Mouse (Mus musculus): ENCODE data around the gene Ccdc28b. TPM values are rescaled to one million over a fixed set of nuclear protein-coding genes. Genes with fewer than 3 reads are reported as not detected.
A peak's percentile ranks its signal among the peaks of the same experiment; 100 is the strongest.

The Ccdc28b gene
- total RNA-seq (2015) = 49.7 and 68.6 TPM in 2 replicates
- total RNA-seq (2017) = 77.2 and 89.0 TPM in 2 replicates

- ATAC-seq (ENCODE audit: poor library complexity, severe bottlenecking) = peak; percentile 1; the same call in 1 of the 2 replicates
These were observed at the start of gene Ccdc28b for GRCm38 (mm10) chr4:129623681-129624091. Gene Ccdc28b, minus strand, starts transcription at chr4:129623947.

GRCm38 (mm10) chr4:129672878-129673449 is 49.2 kb upstream of the Ccdc28b start:
- ATAC-seq (ENCODE audit: poor library complexity, severe bottlenecking) = peak; percentile 33; the same call in 1 of the 2 replicates

DNA sequence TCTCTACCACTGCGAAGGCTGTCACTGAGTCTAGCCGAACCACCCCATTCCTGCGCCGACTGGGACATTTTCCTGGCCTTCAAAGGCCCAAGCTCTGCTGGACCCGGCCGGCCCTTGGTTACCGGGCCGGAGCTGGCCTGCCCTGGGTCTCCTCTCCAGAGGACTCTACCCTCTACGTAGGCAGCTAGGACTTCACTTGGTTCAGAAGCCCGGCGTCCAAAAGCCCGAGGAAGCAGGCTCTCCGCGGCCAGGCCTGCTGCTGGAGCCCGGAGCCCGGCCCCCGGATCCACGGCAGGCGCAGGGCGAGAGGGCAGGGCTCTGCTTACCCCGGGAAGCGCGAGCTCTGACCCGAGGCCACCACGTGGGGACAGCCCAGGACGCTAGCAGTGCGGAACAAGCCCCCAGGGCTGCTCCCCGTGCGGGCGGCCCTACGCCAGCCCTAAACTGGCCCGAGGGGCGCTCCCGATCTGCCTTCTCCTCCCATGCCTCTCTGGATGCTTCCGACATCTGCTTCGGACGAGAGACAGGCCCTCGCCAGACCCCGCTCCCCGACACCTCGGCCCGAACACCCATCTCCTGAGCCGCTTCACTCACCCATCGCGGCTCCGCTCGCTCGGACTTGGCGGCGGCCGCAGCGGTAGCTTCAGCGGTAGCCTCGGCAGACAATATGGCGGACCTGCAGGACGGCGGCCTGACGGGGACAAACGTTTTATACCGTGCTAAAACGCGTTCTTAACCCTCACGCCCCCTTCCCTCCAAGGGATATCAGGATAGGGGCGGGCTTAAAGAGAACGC is 48.5 kb upstream of the Ccdc28b start, which contains the start of gene Kpna6:
TSS of gene Kpna6 (minus strand) at position 685 of the 795 bp plus-strand sequence.
- peak; percentile 96 for ATAC-seq (ENCODE audit: poor library complexity, severe bottlenecking)

DNA sequence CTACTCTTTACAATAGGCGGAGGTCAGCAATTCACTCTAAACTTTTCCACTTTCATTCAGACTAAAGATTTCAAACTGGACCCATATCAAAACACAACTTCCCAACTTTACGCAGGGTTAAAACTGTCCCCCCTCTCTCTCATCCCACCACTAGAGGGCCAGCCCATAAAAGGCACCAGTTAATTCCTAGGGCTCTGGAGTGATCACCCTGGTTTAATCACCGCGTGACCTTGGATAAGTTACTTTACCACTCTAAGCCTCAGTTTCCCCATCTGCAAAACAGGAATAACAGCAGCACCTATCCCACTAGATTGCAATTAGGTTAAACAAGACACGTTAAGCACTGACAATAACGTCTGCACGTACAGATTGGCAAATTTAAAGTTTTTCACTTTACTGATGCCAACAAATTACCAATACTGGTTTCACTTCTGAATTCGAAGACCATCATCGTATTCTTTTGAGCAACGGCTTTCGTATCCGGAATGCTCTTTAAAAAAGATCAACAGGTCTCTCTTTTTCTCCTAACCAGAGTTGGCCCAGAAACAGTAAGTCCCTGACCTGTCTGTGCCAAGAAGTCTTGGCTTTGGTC is 47.8 kb upstream of the Ccdc28b start:
- ATAC-seq (ENCODE audit: poor library complexity, severe bottlenecking) = peak; percentile 58

DNA sequence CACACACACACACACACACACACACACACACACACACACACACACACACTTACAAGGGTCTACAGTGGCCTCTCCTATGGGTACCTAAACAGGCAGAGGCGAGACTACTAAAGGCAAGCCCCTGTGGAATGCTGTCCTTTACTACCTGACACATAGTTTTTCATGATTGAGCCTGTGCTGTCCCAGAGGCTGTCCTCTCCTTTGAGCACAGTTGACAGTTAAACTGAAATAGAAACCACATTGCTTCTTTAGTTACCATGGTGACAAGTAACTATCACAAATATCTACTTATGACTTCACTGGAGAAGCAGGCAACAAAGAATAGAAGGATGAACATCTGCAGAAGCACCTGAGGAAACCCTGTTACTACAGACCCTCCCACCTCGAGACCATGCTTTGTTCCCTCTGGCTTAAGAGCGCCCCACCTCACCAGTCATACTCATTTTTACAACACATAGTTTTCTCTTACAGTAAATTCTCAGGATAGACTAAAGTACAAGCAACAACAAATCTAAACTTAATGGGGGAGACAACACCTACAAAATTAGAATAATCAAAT is 38.6 kb upstream of the Ccdc28b start:
- ATAC-seq (ENCODE audit: poor library complexity, severe bottlenecking) = no peak

DNA sequence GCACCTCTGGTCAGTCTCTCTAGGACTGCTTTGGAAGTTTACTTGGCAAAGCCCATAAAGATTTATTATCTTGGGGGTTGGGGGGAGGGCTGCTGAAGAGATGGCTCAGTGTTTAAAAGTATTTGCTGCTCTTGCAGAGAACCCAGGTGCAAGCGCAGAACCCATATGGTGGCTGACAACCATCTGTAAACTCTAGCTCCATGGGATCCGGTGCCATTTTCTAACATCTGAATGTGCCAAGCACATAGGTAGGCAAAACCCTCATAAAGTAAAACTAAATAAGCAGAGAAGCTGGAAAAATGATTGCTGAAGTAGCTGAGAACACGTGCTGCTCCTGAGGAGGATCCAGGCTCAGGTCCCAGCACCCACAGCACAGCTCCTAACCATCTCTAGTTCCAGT is 37.8 kb upstream of the Ccdc28b start:
- ATAC-seq (ENCODE audit: poor library complexity, severe bottlenecking) = no peak

GRCm38 (mm10) chr4:129654770-129655169 is 31.0 kb upstream of the Ccdc28b start:
- no peak for ATAC-seq (ENCODE audit: poor library complexity, severe bottlenecking)

DNA sequence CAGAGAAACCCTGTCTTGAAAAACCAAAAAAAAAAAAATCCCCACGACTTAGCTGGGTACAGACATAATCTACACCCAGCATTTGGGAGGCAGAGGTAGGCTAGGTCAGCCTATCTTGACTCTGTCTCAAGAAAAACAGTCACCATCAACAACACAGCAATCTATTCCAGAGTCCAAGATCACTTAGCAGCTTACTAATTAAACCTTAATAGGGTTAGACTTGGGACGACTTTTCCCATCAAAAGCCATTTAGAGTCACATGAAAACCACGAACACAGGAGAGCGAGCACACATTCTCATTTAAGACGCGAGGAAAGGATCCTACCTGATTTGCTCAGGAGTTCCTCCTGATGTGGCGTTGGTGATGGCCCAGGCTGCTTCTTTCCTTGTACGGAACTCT is 26.6 kb upstream of the Ccdc28b start:
- no peak for ATAC-seq (ENCODE audit: poor library complexity, severe bottlenecking)

DNA sequence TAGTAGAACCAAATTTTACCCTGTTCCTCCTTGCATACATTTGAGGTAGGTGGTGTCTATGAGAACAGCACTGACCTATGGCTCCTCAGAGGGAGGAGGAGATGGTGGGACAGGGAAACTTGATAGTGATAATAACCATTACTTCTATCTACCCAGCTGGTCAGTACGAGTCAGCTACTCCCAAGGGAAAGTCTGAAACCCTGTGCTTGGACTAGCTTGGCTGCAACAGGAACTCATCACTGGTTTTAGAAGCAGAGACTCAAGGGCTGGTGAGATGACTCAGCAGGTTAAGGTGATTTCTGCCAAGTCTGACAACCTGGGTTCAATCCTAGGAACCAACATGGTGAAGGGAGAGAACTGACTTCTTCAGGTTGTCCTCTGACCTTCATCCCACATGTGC is 24.9 kb upstream of the Ccdc28b start:
- ATAC-seq (ENCODE audit: poor library complexity, severe bottlenecking) = no peak

DNA sequence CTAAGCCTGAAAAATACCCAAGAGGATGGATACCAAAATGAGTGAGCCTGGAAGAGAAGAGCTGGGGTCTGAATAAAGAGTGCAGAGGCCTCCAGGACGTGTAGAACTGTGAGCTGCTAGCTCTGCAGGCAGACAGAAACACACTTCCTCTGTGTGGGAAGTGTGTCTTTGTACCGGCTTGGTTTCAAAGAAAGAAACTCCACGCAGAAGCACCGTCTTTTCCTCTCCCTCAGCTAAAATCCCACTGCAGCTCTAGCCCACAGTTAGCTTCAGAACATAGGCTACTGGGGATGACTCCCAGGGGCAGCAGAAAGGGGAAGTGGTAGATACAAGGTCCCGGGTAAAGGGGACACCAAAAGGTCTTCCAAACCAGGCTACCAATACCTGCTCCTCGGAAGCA is 21.5 kb upstream of the Ccdc28b start:
- no peak for ATAC-seq (ENCODE audit: poor library complexity, severe bottlenecking)

- no peak for ATAC-seq (ENCODE audit: poor library complexity, severe bottlenecking)
These were observed 18.0 kb upstream of the Ccdc28b start for GRCm38 (mm10) chr4:129641756-129642155.

DNA sequence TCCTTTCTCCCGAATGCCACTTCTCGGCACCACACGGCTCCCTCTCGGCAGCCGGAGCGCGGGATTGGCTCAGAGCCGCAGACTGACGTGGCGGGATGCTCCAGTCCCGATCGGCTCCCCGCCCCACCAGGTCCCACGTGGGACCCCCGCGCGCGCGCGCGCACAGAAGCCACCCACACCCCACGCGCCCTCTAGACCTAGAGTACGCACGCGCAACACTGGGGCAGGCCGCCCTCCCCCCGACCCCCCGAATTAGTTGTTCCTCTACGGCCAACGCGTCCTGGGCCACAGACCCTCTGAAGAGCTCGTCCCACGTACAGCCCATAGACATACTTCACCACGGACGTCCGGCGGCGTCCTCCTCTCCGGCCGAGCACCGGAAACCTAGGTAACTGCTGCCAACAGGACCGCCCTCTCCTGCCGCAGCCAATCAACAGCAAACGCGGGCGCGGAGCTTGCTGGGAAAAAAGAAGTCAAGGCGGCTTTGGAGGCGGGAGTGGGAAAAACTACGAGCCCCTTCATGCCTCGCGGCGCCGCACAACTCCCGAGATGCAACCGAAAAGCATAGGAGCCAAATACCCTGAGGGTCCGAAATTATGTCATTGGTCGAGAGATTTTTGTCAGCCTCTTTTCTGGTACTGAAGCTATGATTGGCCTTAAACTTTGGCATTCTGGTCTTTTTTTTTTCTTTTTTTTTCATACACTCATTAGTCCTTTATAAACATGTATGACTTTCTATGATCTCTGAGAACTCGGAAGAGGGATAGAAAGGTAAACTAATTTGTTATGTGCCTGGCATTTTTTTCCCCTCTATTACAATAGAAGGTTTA is 17.1 kb upstream of the Ccdc28b start, which contains the start of gene Txlna:
TSS of gene Txlna (minus strand) at position 428 of the 830 bp plus-strand sequence.
- peak; percentile 94 for ATAC-seq (ENCODE audit: poor library complexity, severe bottlenecking)

DNA sequence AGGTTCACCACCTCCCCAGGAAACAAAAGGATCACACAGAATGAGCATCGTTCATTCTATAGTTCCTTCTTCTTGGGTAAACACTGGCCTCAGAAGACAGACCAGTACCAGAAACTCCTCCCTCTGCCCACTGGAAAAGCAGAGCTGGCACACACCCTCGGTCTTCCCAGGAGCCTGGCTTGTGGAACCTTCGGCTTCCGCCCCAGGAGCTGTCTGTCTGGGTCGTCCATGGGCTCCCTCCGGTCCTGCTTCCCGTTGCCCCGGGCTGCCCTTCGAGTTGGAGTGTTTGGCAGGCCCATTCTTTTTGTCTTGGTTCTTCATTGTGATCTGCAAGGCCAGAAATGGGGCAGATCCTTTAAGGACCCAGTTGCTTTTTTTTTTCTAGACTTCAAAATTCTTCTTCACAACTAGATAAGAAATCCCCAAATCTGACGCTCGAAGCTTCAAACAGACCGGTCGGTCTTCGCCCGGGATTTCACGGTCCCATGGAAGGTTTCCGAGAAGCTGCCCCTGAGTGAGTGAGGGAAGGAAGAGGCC is 16.4 kb upstream of the Ccdc28b start:
- no peak for ATAC-seq (ENCODE audit: poor library complexity, severe bottlenecking)

DNA sequence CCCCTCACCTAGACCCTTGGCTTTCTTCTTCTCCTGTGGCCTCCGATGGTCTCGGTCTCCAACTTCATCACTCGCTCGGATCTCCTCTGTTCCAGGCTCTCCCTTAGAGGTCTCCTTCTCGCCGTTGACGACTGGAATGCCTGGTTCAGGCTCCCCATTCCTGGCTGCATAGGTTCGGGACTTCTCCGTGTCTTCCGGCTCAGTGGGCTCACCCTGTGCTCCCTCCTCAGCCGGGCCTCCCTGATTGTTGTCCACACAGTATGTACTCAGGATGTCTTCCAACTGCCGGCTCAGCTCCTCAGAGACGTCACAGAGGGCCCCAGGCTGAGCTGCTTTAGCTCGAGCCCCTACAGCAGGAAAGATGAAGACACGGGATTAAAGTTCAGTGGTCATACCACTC is 15.5 kb upstream of the Ccdc28b start:
- ATAC-seq (ENCODE audit: poor library complexity, severe bottlenecking) = no peak

- ATAC-seq (ENCODE audit: poor library complexity, severe bottlenecking) = no peak
These were observed 10.1 kb upstream of the Ccdc28b start for GRCm38 (mm10) chr4:129633852-129634251.

- no peak for ATAC-seq (ENCODE audit: poor library complexity, severe bottlenecking)
These were observed 8.1 kb upstream of the Ccdc28b start for GRCm38 (mm10) chr4:129631867-129632266.

DNA sequence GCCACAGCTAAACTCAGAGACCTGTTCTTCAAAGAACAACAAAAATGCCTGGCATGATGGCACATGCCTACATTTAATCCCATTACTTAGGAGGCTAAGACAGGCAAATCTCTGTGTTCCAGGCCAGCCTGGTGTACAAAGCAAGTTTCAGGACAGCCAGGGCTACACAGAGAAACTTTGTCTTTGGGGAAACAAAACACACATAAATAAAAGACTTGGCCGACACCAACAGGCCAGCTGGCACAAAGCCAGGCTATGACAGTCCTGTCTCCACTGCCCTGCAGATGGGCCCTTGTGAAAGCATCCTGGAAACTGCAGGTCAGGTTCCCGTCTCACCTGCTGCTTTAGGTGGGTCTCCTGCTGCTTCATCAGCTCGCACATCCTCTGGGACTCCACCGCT is 7.2 kb upstream of the Ccdc28b start:
- ATAC-seq (ENCODE audit: poor library complexity, severe bottlenecking) = no peak

DNA sequence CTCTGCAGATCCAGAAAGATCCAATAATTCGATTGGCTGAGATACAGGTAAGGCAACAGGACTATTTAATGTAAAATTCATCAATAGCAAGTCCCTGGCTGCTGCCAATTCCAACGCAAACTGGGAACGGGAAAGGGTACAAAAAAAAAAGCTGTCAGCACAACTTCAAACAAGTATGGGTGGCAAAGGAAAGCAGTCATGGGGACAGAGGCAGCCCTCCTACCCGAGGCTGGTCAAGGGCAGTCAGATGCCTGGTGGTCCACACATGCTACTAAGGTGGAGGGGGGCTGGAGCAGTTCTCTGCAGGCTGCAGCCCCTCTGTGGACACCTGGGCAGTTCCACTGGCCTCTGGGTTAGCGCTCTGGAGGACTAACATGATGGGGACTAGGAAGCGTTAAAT is 2.3 kb upstream of the Ccdc28b start:
- ATAC-seq (ENCODE audit: poor library complexity, severe bottlenecking) = no peak

DNA sequence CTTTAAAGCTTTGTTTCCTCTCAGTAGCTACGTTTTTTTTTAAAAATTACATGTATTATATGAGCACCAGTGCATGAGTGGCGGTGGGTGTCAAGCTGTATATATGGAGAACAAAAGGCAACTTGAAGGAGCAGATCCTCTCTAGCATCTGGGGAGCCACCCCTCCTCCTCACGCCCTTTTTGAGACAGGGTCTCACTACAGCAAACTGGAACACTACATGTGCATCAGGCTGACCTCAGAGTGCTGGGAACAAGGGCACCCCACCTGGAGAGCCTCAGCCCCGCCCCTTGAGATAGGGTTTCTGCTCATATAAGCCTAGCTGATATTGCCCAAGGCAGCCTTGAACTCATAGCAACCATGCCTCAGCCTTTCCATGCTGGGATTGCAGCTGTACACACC is 1.7 kb upstream of the Ccdc28b start:
- no peak for ATAC-seq (ENCODE audit: poor library complexity, severe bottlenecking)

- peak; percentile 64 for ATAC-seq (ENCODE audit: poor library complexity, severe bottlenecking)
These were observed 1.3 kb upstream of the Ccdc28b start for GRCm38 (mm10) chr4:129625029-129625370.

All from megakaryocyte, adult 5-6 weeks (primary cell).